Mouse (Mus musculus): Measurements from ENCODE around the gene Plscr4. TPM values are rescaled to one million over a fixed set of nuclear protein-coding genes. Genes with fewer than 3 reads are reported as not detected.
A peak's percentile ranks its signal among the peaks of the same experiment; 100 is the strongest.

The Plscr4 gene
- total and polyA plus RNA-seq, 2 experiments from 2014 or later, result 9.0 to 11.4 TPM

- Histone ChIP-seq H3K27me3 (ENCODE audit: control insufficient read depth, insufficient read depth, low read length) (no peaks in the 10 kb centered on the region), H3K27ac (ENCODE audit: low read depth) (no peak overlapping the region), H3K9me3 (replicated peaks; ENCODE audit: control insufficient read depth, low read length) (no peaks in the 10 kb centered on the region), H3K9ac (replicated peaks; ENCODE audit: low read depth, low read length) (no peak overlapping the region), H3K4me2 (ENCODE audit: low read depth, low read length) (no peak overlapping the region), H3K4me1 (ENCODE audit: control insufficient read depth, insufficient read depth) (peaks cover 4% of the 10 kb centered on the region; the same call in 1 of the 2 replicates), H3K36me3 (replicated peaks; ENCODE audit: control insufficient read depth, insufficient read depth, low read length) (no peaks in the 10 kb centered on the region; the same call in 1 of the 2 replicates), H3K4me3 (ENCODE audit: low read depth, low read length) (no peak overlapping the region)
- ATAC-seq (ENCODE audit: insufficient read depth, low read depth) (no peak), DNase-seq (ENCODE audit: low spot score) (no peak)
- TF ChIP-seq CTCF (IDR thresholded peaks at IDR 0.05; ENCODE audit: low read depth) (no peak), EP300 (IDR thresholded peaks at IDR 0.05; ENCODE audit: low read depth) (no peak)
- 80% methylated on average over 7 of the region's 7 CpGs for WGBS
These were observed 32.7 kb downstream of the Plscr4 start for GRCm38 (mm10) chr9:92489857-92490256.

- H3K4me2 ChIP-seq (ENCODE audit: low read depth, low read length), result no peak overlapping the region
- TF ChIP-seq CTCF (IDR thresholded peaks at IDR 0.05; ENCODE audit: low read depth) (no peak), EP300 (IDR thresholded peaks at IDR 0.05; ENCODE audit: low read depth) (no peak)
These were observed 33.1 kb downstream of the Plscr4 start for GRCm38 (mm10) chr9:92490319-92490718.

GRCm38 (mm10) chr9:92491274-92491673 is 34.1 kb downstream of the Plscr4 start:
- DNase-seq (ENCODE audit: low spot score), result no peak
- 65% methylated on average over 2 of the region's 2 CpGs for WGBS
- no peaks in the 10 kb centered on the region for H3K27me3 ChIP-seq (ENCODE audit: control insufficient read depth, insufficient read depth, low read length)
- no peak overlapping the region for H3K4me3 ChIP-seq (ENCODE audit: low read depth, low read length)
- TF ChIP-seq CTCF (IDR thresholded peaks at IDR 0.05; ENCODE audit: low read depth), result no peak
- no peak for TF ChIP-seq EP300 (IDR thresholded peaks at IDR 0.05; ENCODE audit: low read depth)
- H3K4me1 ChIP-seq (ENCODE audit: control insufficient read depth, insufficient read depth), result peaks cover 4% of the 10 kb centered on the region; the same call in 1 of the 2 replicates
- no peak overlapping the region for H3K27ac ChIP-seq (ENCODE audit: low read depth)
- no peak overlapping the region for H3K4me2 ChIP-seq (ENCODE audit: low read depth, low read length)
- H3K9ac ChIP-seq (replicated peaks; ENCODE audit: low read depth, low read length), result no peak overlapping the region
- ATAC-seq (ENCODE audit: insufficient read depth, low read depth), result no peak
- no peaks in the 10 kb centered on the region for H3K9me3 ChIP-seq (replicated peaks; ENCODE audit: control insufficient read depth, low read length)
- H3K36me3 ChIP-seq (replicated peaks; ENCODE audit: control insufficient read depth, insufficient read depth, low read length), result no peaks in the 10 kb centered on the region; the same call in 1 of the 2 replicates

More at GRCm38 (mm10) chr9:92490319-92490718, 33.1 kb downstream of the Plscr4 start:
- Histone ChIP-seq H3K27me3 (ENCODE audit: control insufficient read depth, insufficient read depth, low read length) (no peaks in the 10 kb centered on the region), H3K4me1 (ENCODE audit: control insufficient read depth, insufficient read depth) (peaks cover 4% of the 10 kb centered on the region; the same call in 1 of the 2 replicates), H3K36me3 (replicated peaks; ENCODE audit: control insufficient read depth, insufficient read depth, low read length) (no peaks in the 10 kb centered on the region; the same call in 1 of the 2 replicates), H3K4me3 (ENCODE audit: low read depth, low read length) (no peak overlapping the region), H3K9me3 (replicated peaks; ENCODE audit: control insufficient read depth, low read length) (no peaks in the 10 kb centered on the region), H3K9ac (replicated peaks; ENCODE audit: low read depth, low read length) (no peak overlapping the region), H3K27ac (ENCODE audit: low read depth) (no peak overlapping the region)
- whole genome bisulfite sequencing, result 92% methylated on average over 3 of the region's 3 CpGs
- ATAC-seq (ENCODE audit: insufficient read depth, low read depth) (no peak), DNase-seq (ENCODE audit: low spot score) (no peak)

- no peak overlapping the region for H3K9ac ChIP-seq (replicated peaks; ENCODE audit: low read depth, low read length)
- no peaks in the 10 kb centered on the region for H3K36me3 ChIP-seq (replicated peaks; ENCODE audit: control insufficient read depth, insufficient read depth, low read length)
- H3K27ac ChIP-seq (ENCODE audit: low read depth), result no peak overlapping the region
- H3K4me3 ChIP-seq (ENCODE audit: low read depth, low read length), result no peak overlapping the region
- TF ChIP-seq CTCF (IDR thresholded peaks at IDR 0.05; ENCODE audit: low read depth) (peak; percentile 81), EP300 (IDR thresholded peaks at IDR 0.05; ENCODE audit: low read depth) (no peak)
- WGBS, result 32% methylated on average over 12 of the region's 12 CpGs
- H3K4me2 ChIP-seq (ENCODE audit: low read depth, low read length), result no peak overlapping the region
- ATAC-seq (ENCODE audit: insufficient read depth, low read depth), result no peak
- no peaks in the 10 kb centered on the region for H3K4me1 ChIP-seq (ENCODE audit: control insufficient read depth, insufficient read depth)
- no peaks in the 10 kb centered on the region for H3K27me3 ChIP-seq (ENCODE audit: control insufficient read depth, insufficient read depth, low read length)
- no peaks in the 10 kb centered on the region for H3K9me3 ChIP-seq (replicated peaks; ENCODE audit: control insufficient read depth, low read length)
- DNase-seq (ENCODE audit: low spot score), result peak; percentile 69
These were observed 42.7 kb downstream of the Plscr4 start for GRCm38 (mm10) chr9:92499710-92500410.

GRCm38 (mm10) chr9:92504256-92504655 is 47.1 kb downstream of the Plscr4 start:
- no peak for TF ChIP-seq CTCF (IDR thresholded peaks at IDR 0.05; ENCODE audit: low read depth)
- no peak for TF ChIP-seq EP300 (IDR thresholded peaks at IDR 0.05; ENCODE audit: low read depth)
- no peaks in the 10 kb centered on the region for H3K36me3 ChIP-seq (replicated peaks; ENCODE audit: control insufficient read depth, insufficient read depth, low read length)
- H3K27me3 ChIP-seq (ENCODE audit: control insufficient read depth, insufficient read depth, low read length), result no peaks in the 10 kb centered on the region
- H3K4me2 ChIP-seq (ENCODE audit: low read depth, low read length), result no peak overlapping the region
- no peaks in the 10 kb centered on the region for H3K4me1 ChIP-seq (ENCODE audit: control insufficient read depth, insufficient read depth)
- H3K4me3 ChIP-seq (ENCODE audit: low read depth, low read length), result no peak overlapping the region
- DNase-seq (ENCODE audit: low spot score) (no peak), ATAC-seq (ENCODE audit: insufficient read depth, low read depth) (no peak)
- H3K9ac ChIP-seq (replicated peaks; ENCODE audit: low read depth, low read length), result no peak overlapping the region
- no peak overlapping the region for H3K27ac ChIP-seq (ENCODE audit: low read depth)
- H3K9me3 ChIP-seq (replicated peaks; ENCODE audit: control insufficient read depth, low read length), result no peaks in the 10 kb centered on the region
- 75% methylated on average over 3 of the region's 3 CpGs for WGBS
